Mouse (Mus musculus): ENCODE data around the gene Clic5. TPM values are rescaled to one million over a fixed set of nuclear protein-coding genes. Genes with fewer than 3 reads are reported as not detected.

The Clic5 gene
- polyA plus RNA-seq (2015; fragmentation: Nextera tagmentation; extraction: Ambion mirVana), result 9.8 and 10.4 TPM in 2 replicates

GRCm38 (mm10) chr17:44188042-44188768 lies at the start of gene Clic5:
TSS of gene Clic5 (plus strand) at chr17:44188584.
- peaks cover 14% of the 10 kb centered on the region for H3K4me1 ChIP-seq (replicated peaks; ENCODE audit: insufficient read depth, low read length)
- H3K27ac ChIP-seq, result peak within 1 kb of the TSS; percentile 36; the same call in 1 of the 2 replicates
- H3K36me3 ChIP-seq (ENCODE audit: insufficient read depth, low read length), result no peaks in the 10 kb centered on the region
- WGBS, result 3% methylated on average over 24 of the region's 24 CpGs
- no peaks in the 10 kb centered on the region for H3K27me3 ChIP-seq (ENCODE audit: insufficient read depth, low read length)
- H3K9ac ChIP-seq (ENCODE audit: low read depth, low read length), result peak within 1 kb of the TSS; percentile 60
- TF ChIP-seq CTCF (IDR thresholded peaks at IDR 0.05; ENCODE audit: low read depth), result peak; percentile 57
- H3K4me2 ChIP-seq (ENCODE audit: low read length), result peak within 1 kb of the TSS; percentile 84
- H3K4me3 ChIP-seq (replicated peaks; ENCODE audit: low read depth, low read length), result peak within 1 kb of the TSS; percentile 47
- H3K9me3 ChIP-seq (replicated peaks; ENCODE audit: low read length), result no peaks in the 10 kb centered on the region
- DNase-seq (ENCODE audit: low spot score) (peak; percentile 71), ATAC-seq (replicated peaks; ENCODE audit: low FRiP score, low read depth) (peak; percentile 74; the same call in 1 of the 2 replicates)

- Histone ChIP-seq H3K27me3 (ENCODE audit: insufficient read depth, low read length) (no peaks in the 10 kb centered on the region), H3K4me1 (replicated peaks; ENCODE audit: insufficient read depth, low read length) (no peaks in the 10 kb centered on the region), H3K4me2 (ENCODE audit: low read length) (no peak overlapping the region), H3K27ac (no peak overlapping the region), H3K4me3 (replicated peaks; ENCODE audit: low read depth, low read length) (no peak overlapping the region), H3K9me3 (replicated peaks; ENCODE audit: low read length) (no peaks in the 10 kb centered on the region), H3K36me3 (ENCODE audit: insufficient read depth, low read length) (no peaks in the 10 kb centered on the region), H3K9ac (ENCODE audit: low read depth, low read length) (no peak overlapping the region)
- 73% methylated on average over 1 of the region's 1 CpGs for WGBS
- DNase-seq (ENCODE audit: low spot score), result no peak
- no peak for TF ChIP-seq CTCF (IDR thresholded peaks at IDR 0.05; ENCODE audit: low read depth)
- no peak for ATAC-seq (replicated peaks; ENCODE audit: low FRiP score, low read depth)
Observed at GRCm38 (mm10) chr17:44145806-44146205, 42.6 kb upstream of the Clic5 start.

GRCm38 (mm10) chr17:44148109-44148846 lies 40.1 kb upstream of the Clic5 start:
- ATAC-seq (replicated peaks; ENCODE audit: low FRiP score, low read depth), result no peak

GRCm38 (mm10) chr17:44151130-44151529 lies 37.3 kb upstream of the Clic5 start:
- no peaks in the 10 kb centered on the region for H3K9me3 ChIP-seq (replicated peaks; ENCODE audit: low read length)
- no peak overlapping the region for H3K4me2 ChIP-seq (ENCODE audit: low read length)
- WGBS, result 77% methylated on average over 3 of the region's 3 CpGs
- TF ChIP-seq CTCF (IDR thresholded peaks at IDR 0.05; ENCODE audit: low read depth), result peak; percentile 77
- H3K27me3 ChIP-seq (ENCODE audit: insufficient read depth, low read length), result no peaks in the 10 kb centered on the region
- H3K36me3 ChIP-seq (ENCODE audit: insufficient read depth, low read length), result no peaks in the 10 kb centered on the region
- H3K27ac ChIP-seq, result no peak overlapping the region
- no peaks in the 10 kb centered on the region for H3K4me1 ChIP-seq (replicated peaks; ENCODE audit: insufficient read depth, low read length)
- no peak overlapping the region for H3K9ac ChIP-seq (ENCODE audit: low read depth, low read length)
- ATAC-seq (replicated peaks; ENCODE audit: low FRiP score, low read depth), result no peak
- H3K4me3 ChIP-seq (replicated peaks; ENCODE audit: low read depth, low read length), result no peak overlapping the region
- DNase-seq (ENCODE audit: low spot score), result peak; percentile 45

More at GRCm38 (mm10) chr17:44148109-44148846, 40.1 kb upstream of the Clic5 start:
- DNase-seq (ENCODE audit: low spot score), result no peak
- H3K27me3 ChIP-seq (ENCODE audit: insufficient read depth, low read length), result no peaks in the 10 kb centered on the region
- H3K4me3 ChIP-seq (replicated peaks; ENCODE audit: low read depth, low read length), result no peak overlapping the region
- H3K4me2 ChIP-seq (ENCODE audit: low read length), result no peak overlapping the region
- no peak for TF ChIP-seq CTCF (IDR thresholded peaks at IDR 0.05; ENCODE audit: low read depth)
- H3K27ac ChIP-seq, result no peak overlapping the region
- H3K36me3 ChIP-seq (ENCODE audit: insufficient read depth, low read length), result no peaks in the 10 kb centered on the region
- no peaks in the 10 kb centered on the region for H3K4me1 ChIP-seq (replicated peaks; ENCODE audit: insufficient read depth, low read length)
- H3K9me3 ChIP-seq (replicated peaks; ENCODE audit: low read length), result no peaks in the 10 kb centered on the region
- no peak overlapping the region for H3K9ac ChIP-seq (ENCODE audit: low read depth, low read length)
- 87% methylated on average over 5 of the region's 5 CpGs for WGBS

- Histone ChIP-seq H3K9ac (ENCODE audit: low read depth, low read length) (no peak overlapping the region), H3K36me3 (ENCODE audit: insufficient read depth, low read length) (no peaks in the 10 kb centered on the region), H3K9me3 (replicated peaks; ENCODE audit: low read length) (no peaks in the 10 kb centered on the region), H3K4me1 (replicated peaks; ENCODE audit: insufficient read depth, low read length) (no peaks in the 10 kb centered on the region), H3K4me3 (replicated peaks; ENCODE audit: low read depth, low read length) (no peak overlapping the region), H3K4me2 (ENCODE audit: low read length) (no peak overlapping the region), H3K27me3 (ENCODE audit: insufficient read depth, low read length) (no peaks in the 10 kb centered on the region), H3K27ac (no peak overlapping the region)
- ATAC-seq (replicated peaks; ENCODE audit: low FRiP score, low read depth) (no peak), DNase-seq (ENCODE audit: low spot score) (no peak)
- TF ChIP-seq CTCF (IDR thresholded peaks at IDR 0.05; ENCODE audit: low read depth), result no peak
- 69% methylated on average over 8 of the region's 8 CpGs for WGBS
Observed at GRCm38 (mm10) chr17:44151889-44152288, 36.5 kb upstream of the Clic5 start.

- Histone ChIP-seq H3K4me2 (ENCODE audit: low read length) (no peak overlapping the region), H3K4me3 (replicated peaks; ENCODE audit: low read depth, low read length) (no peak overlapping the region), H3K9ac (ENCODE audit: low read depth, low read length) (no peak overlapping the region), H3K9me3 (replicated peaks; ENCODE audit: low read length) (no peaks in the 10 kb centered on the region), H3K4me1 (replicated peaks; ENCODE audit: insufficient read depth, low read length) (no peaks in the 10 kb centered on the region), H3K36me3 (ENCODE audit: insufficient read depth, low read length) (no peaks in the 10 kb centered on the region), H3K27ac (no peak overlapping the region), H3K27me3 (ENCODE audit: insufficient read depth, low read length) (no peaks in the 10 kb centered on the region)
- ATAC-seq (replicated peaks; ENCODE audit: low FRiP score, low read depth) (no peak), DNase-seq (ENCODE audit: low spot score) (no peak)
- WGBS, result 40% methylated on average over 5 of the region's 5 CpGs
- no peak for TF ChIP-seq CTCF (IDR thresholded peaks at IDR 0.05; ENCODE audit: low read depth)
Observed at GRCm38 (mm10) chr17:44153871-44154270, 34.5 kb upstream of the Clic5 start.

All from kidney, postnatal 0 days (tissue).